Mouse (Mus musculus) cerebellum, postnatal 25 days (tissue): ENCODE measurements at regions not wholly inside any gene's neighbourhood (a gene's known extent, or its start where the extent isn't known, plus 50 kb on each side); places are given as distances from the start of the nearest gene placed in this dataset.

ENCODE experiments used
- DNase-seq, 2 experiments: peaks; one replicate each; pipeline ENCODE4 v3.0.0; 2021; ENCODE audit warnings: mixed read lengths in 2 of 2

DNA sequence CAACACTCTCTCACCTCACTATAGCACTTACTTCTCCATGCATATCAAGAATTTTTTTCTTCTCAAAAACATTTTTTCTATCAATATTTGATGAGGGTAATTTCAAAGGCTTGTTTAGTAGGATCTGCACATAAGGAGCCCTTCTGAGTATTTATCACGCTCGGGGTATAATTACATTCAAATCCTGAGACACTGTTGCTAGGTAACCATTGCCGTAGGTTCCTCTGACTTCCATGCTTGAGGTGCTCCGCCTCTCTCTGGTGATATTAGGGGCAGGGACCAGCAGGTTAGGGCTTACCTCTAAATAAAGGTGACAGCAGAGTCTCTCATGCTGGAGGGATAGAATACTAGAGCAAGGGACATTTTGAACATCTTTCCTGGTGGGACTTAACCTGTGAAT, 54.4 kb upstream of the 9630041A04Rik start:
- no peak for DNase-seq

DNA sequence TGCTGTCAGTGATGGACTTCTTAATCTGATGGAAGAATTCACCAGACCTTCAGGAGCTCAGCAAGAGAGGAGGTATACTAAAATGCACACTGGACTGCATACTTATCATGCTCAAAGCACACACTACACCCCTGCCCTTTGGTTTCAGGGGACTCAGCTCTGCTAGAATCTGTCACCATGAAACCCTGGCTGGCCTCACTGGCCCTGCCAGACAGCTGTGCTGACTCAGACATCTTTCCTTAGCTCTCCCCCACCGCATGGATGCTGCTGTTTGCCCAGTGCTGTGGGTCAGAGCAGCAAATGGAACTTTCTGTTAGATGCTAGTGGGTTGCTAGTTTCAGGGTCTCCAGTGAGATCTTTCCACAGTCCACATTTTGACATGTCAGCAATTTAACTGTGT, 64.9 kb upstream of the 9630041A04Rik start:
- DNase-seq = no peak

DNA sequence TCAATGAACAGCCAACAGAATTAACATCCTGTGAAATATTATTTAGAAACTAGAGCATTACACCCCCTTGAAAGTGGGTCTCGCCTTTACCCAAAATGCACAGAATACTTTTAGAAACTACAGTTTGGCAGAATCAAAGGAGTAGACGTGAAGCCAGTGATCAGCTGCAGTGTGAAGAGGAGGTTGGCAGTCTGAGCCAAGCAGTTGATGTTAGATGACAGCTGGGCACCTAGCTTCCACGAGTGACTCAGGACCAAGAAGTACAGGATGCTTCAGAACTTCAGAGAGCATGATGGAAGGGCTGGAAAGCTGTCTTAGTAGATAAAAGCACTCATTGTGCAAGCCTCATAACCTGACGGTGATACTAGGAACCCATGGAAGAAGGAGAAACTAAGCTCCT, 65.6 kb upstream of the 9630041A04Rik start:
- DNase-seq = no peak

DNA sequence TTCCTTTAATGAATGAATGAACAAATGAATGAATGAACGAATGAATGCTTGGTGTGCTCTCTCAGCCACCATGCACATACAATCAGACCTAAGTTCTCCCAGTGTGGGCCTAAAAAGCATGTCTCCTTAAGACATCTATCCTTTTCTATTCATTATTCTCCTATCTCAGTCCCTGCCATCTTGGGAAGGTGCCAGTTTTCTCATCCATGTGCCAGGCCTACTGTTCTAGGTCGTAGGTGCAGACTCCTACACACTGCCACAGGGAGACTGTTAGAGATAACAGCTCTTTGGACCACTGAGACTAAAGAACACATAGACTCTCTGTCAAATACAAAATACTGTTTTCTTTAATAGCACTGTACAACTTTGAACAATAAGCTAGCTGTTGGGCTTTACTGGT, 66.2 kb upstream of the 9630041A04Rik start:
- DNase-seq = peak; percentile 12 to 55

DNA sequence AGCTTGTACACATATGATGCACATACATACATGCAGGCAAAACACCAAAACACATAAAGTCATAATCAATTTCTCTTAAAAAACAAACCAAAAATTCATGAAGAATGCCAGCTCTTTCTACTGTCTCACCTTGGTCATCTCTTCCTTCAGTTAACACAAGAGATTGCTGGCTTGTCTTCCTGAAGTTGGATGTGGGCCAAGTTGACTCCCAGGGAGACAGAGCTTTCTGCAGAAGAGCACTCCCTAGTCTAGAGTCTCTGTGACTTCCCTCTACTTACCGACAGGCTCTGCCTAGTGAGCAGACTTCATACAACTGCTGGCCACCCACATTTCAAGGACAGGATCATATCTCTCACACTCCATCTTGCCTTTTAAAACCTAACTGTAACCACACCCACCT, 70.7 kb upstream of the 9630041A04Rik start:
- DNase-seq = peak in 1 of 2 experiments; percentile 29

DNA sequence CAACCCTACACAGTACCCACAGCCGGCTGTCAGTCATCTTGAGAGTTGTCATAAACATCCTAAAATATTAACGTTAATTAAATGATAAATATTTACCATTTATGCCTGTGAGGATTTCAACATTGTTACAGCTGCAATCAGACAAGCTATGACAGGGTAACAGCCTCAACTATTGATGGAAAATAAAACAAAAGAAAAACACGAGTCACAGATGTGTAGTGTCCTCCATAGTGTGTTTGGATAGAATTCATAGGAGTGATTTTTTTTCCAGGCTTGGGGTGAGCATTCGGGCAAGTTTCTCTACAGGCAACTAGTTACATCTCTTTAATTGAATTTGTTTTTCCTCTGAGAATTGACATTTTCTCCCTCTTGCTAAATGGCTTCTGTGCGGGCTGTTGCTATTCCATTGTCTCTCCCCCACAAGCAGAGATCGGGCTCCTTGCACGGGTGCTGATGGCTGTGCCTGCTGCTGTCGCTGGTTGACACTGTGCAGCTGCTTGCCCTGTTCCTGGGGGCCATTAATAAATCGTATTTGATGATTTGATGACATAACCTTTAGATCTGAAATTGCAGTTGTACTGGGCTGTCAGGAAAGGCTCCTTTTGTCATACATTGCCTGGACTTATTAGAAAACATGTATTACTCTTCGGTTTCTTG, 120.6 kb upstream of the 9630041A04Rik start:
- no peak for DNase-seq

DNA sequence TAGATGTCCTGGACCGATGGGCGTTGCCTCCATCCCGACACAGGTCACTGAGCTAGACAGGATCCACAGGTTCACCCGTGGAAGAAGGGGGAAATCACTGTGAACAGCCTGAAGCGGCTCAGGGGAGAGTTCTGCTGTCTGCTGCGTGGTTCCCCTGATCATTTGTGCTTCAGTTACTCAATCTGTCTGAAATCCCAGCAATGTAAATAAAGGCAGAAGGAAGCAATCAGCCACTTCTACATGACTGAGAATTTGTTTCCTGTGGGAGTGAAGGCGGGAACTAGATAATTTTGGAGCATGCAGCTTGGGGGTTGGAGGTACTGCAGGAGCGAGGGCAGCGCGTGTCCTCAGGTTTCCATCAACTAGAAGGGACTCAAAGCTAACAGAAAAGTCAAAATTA, 122.3 kb upstream of the 9630041A04Rik start:
- DNase-seq = no peak

DNA sequence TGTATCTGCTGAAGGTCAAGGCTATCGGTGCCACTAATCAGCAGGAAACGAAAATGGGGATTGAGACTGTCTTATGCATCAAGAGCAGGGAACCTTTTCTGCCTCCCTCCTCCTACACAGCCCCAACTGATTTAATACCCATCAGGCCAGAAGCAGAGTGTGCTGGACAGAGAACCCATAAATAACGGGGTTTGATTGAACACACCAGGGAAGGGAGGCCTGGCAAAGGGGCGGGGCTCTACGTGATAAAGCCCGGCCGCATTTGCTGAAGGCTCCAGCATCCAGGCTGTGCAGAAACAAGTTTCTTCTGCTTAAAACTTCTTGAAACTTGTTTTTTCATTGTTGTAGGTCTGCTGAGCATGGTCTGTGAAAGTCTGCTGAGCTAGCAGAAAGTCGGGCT, 127.4 kb upstream of the 9630041A04Rik start:
- no peak for DNase-seq

DNA sequence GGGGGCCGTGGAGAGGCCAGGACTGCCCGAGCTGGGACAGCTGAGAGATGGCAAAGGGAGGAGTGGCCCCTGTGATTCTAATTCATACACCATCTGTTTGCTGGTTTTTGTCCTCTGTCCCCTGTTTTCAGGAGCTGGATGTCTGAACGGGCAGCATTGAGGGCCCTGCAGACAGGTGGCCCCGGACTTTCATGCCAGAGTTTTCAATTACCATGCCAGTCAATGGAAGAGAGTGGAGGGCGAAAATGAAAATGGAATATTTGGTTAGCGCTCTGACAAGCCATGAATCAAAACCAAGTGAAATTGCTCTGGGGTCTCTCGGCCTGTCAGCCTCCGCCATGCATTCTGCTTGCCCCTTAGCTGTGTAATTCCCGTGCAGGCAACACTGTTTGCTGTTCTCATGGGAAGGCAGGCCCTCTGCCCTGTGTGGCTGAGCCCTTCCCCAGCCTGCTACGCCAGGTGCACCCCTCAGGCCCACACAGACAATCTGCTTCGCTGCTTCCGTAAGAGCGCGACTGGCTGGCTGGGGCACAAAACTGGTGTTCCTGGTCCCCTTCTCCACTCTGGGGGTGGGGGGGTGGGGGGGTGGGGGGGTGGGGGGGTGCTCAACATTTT, 127.9 kb upstream of the 9630041A04Rik start:
- DNase-seq = peak in 1 of 2 experiments; percentile 18

DNA sequence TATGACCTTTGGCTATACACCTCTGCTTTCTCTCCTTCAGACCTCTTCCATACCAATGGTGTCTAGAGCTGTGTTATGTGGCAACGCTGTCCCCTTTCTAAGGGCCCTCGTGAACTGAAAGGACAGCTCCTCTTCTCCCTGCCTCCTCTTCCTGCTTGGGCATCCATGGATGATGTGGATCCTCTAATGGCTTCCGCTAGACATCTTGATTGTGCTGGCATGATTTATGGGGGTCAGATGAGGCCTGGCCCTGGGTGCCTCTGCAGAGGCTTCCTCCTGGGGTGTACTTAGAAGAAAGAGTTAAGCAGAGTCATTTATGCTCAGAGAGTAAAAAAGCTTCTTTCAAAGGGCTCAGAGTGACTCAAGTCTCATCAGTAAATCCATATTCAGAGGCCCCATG, 131.5 kb upstream of the 9630041A04Rik start:
- DNase-seq = no peak

DNA sequence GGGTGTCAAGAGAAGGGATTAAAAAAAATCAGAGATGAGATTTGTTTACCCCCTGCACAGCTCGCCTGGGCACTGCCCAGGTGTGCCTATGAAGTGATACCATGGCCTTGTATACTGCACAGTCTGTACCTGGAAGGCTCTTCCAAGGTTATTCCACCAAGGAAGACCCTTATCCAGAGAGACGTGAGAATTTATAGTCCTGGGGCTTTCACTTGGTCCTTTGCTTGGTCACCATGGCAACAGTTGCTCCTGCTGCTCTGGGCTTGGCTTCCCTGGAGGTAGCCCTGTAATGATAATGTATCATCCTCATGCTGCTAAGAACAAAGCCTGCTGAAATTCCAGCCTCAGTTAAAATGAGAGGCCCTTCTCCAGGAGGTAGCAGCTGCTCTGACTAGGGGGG, 143.7 kb upstream of the 9630041A04Rik start:
- DNase-seq = no peak

DNA sequence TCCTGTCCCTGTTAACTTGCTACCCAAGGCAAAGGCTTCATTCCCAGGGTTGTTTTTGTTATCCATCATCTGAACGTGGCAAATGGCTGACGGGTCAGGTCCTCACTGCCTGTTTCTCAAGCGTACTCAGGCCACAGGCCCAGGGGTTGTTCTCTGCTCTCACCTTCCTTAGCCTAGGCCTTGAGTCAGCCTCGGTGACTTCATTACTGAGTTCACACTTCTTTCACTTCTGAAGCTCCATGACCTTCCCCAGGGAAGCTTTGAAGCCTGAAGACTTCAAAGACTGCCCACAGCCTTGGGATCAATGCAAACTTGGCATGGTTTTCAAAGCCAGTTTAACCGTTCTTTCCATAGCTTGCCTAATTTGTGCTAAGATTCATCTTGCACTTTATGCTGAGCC, 145.3 kb upstream of the 9630041A04Rik start:
- no peak for DNase-seq

DNA sequence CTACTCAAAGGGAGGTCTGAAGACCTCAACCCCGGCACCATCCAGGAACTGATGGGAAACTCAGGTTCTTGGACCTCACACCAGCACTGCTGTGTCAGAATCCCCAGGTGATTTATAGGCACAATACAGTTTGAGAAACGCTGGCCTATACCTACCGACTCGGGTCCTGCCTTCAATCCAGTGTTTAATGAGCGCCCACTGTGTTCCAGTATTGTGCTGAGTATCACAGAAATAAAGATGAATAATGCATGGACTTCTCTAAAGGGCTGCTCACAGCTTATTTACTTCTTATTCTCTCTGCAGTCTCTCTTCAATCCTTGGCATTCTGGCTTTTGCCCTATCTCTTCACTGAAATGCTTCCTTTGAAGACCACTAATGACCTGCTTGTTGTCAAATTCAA, 146.8 kb upstream of the 9630041A04Rik start:
- DNase-seq = no peak

DNA sequence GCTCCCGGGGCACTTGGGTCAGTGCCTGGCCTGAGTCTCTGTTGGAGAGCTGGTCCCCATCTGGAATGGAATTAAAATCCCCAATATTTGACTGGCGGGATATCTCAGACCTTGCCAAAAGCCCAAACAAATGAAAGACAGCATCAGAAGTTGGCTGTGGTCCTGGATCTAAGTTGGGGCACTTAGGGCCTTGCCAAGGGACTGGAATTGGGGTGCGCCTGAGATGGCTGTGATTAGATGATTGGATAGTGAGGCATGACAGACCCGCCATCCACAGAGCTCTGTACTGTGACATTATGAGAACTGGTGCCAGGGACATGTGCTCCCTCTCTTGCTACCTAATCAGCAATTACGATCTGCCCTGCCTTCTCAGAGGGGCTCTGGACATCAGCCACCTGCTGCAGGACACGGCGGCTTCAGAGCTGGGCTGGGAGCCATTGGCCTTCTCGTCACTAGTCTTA, 151.0 kb upstream of the 9630041A04Rik start:
- DNase-seq = peak; percentile 81 to 87

DNA sequence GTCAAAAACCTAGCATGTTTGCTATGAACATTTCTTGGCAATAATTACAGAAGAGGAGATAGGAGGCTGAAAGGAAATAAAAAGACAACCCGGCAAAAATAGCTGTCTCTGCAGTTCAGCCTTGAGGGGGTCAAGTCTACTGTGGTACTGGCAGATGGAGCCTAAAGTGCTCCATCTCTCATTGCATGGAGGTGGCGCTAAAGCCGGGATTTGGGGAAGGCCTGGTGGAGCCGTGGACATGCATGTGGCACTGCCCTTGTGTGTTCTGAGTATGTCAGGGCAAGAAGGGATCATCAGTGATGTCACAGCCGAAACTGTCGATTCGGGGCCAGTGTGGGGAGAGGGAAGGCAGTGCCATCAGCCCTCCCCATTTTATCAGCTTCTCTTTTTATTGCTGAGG, 161.3 kb upstream of the 9630041A04Rik start:
- peak in 1 of 2 experiments; percentile 40 for DNase-seq

DNA sequence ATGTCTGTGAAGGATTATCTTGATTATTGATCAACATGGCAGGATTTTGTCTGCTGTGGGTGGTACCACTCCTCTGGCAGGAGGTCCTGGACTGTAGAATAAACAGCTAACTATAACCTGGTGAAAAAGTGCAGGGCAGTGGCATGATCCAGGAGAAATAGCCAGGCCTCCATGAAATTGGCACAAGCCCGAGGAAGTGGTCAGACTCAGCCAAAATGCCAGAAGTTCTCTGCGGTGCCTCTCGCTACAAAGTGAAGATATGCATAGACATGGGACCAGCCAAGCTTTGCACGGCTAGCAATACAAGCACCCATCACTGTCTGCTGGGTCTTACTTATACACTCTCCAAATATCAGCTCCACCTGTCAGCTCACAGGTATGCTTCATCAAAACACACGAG, 167.6 kb upstream of the 9630041A04Rik start:
- peak in 1 of 2 experiments; percentile 30 for DNase-seq

DNA sequence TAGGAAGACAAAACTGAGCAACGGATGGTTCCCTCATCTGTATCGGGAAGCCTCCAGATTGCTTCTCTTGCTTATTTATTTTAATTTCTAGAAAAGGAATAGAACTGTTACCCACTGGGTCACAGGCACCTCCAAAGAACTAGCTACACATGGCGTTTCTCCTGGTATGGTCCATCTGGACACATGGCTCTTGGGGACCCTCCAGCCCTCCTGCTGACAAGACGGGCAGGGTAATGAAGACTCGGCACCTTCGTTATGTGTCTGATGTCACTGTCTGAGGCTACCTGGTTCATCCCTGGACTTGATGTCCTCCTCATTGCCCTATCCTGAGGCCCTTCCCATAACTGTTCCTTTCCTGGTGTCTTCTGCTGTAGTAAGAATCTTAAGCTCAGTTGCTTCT, 170.3 kb upstream of the 9630041A04Rik start:
- peak in 1 of 2 experiments; percentile 15 for DNase-seq

DNA sequence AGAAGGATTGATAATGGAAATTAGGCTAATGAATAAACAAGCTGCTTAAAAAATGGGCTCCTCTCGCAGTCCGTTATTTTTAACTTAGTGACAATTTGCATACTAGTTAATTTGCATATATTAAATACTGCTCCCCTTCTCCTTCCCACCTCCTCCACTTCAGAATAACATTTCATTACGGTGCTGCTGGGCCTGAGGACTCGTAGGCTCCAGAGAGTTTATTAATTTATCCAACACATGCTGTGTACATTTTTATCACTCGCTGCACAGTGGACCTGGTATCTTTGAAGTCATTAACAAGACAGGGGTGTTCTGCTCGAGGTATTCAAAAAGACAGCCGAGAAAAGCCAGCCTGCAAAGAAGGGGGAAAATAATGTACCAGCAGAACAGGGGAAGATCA, 170.7 kb upstream of the 9630041A04Rik start:
- no peak for DNase-seq

DNA sequence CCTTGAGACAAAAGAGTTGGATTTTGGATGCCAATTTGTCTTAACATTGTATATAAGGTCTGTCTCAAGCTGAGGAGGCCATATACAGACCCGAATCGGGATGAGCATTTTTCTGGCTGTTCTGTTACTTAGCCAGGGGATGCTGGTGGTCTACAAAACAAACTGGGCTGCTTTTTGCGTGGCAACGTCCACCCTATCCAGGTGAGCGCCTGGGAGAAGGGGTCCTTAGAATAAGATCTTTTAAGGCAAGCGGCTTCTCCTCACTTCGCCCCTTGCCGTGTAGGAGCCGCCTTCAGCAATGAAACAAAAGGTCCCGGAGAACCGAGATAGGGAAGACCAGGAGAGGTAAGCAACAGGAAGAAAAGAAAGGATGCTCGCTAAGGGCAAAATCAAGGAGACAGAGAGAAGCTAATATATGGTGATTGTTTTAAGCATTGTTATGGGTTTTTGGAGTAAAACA, 171.2 kb upstream of the 9630041A04Rik start:
- no peak for DNase-seq

DNA sequence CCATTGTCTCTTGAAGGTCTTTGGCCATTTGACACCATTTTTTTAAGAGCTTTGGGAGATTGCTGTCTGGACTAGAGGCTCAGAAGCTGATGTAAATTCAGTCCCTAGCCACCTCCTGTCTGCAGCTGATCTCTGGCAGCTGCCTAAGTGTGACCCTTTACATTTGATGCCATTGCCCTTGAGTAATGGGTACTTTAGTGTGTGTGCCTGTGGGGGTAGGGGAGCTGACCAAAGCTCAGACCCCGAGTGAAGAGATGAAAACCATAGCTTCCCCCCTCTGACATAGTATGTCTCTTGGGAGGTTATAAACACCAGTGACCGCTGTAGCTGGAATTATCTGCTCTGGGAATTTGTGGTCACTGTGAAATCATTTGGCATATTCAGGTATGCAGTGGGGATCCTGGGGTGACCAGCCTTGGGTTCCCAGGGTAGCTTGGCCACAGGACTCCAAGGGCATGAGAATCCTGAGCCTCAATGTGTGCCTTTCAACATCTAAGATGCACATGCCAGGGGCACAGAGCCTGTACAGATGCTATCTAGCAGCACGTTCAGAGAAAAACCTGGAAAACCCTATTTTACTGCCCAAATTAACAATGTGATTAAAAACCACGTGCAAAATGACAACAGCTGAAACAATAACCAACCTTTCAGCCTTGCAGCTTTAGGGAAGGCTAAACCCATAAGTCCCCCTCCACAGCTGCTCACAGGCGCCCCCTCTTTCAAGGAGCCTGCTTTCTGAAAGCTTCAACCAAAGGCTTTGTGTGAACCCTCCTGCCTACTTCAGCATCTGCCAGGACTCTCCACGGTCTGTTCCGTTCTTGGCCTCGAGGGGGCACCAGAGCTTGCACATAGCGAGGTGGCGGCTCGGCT, 171.9 kb upstream of the 9630041A04Rik start:
- peak; percentile 94 to 97 for DNase-seq

DNA sequence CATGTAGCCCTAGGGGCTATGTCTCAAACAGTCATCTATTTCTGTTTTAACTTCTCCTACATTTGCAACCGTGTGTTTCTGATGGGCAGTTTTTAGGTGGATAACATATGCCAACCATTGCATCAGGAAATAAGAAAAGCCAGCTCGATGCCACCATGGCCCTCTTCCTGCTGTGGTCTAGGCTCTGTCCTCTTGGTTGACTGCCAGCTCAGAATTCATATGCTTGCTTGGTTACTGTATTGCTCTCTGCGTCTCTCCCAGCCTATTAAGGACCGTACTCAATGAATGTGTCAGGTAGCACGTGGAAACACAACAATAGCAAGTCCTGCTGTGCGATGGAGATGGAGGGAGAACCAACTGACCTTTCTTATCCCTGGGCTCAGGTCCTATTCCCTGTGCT, 174.4 kb upstream of the 9630041A04Rik start:
- peak in 1 of 2 experiments; percentile 24 for DNase-seq

DNA sequence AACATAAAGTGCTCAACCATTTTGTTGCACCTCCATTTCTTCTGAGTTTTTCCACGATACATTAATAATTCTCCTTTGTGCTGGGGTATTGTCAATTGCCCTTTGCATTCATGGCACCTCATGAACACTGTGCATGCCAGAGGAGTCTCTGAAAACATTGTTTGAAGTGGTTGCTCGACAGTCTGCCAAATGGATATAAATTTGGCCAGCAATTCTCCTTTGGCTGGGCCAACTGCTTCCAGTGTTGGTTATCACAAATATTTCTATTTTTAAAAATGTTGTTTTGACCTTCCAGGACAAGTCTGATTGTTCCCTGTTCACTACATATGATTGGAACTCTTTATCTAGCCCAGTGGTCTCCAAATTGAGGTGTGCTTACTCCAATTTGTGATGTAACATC, 184.1 kb upstream of the 9630041A04Rik start:
- DNase-seq = no peak

DNA sequence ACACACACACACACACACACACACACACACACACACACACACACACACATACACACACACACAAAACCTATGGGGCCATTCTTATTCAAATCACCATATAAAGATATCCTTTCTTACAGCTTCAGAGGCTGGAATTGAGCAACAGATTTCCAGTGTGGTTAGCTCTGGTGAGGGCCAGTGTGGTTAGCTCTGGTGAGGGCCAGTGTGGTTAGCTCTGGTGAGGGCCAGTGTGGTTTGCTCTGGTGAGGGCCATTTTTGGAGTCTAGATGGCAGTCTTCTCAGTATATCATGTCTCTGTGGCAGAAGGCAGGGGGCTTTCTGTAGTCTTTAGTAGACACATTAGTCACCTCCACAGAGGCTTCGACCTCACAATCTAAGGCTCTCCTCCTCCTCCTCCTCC, 191.5 kb upstream of the 9630041A04Rik start:
- DNase-seq = no peak

DNA sequence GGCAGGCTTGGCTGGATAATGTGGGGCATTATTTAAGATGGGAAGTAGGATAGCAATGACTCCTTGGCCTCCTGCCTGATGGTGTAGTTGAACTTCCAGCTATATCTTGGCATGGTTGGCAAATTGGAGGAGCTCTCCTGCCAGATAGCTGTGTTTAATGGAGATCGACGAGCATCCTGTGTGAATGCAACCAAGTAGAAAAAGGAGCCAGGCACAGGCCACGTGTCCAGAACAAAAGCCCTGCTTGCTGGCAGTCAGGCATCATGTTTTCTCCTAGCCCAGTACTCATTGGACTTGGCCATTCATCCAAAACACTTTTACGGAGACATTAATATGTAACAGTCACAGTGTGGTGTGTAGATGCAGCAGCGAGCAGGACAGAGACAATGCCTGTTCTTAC, 211.8 kb upstream of the 9630041A04Rik start:
- no peak for DNase-seq
